Mouse (Mus musculus): ENCODE results near the gene Ccnyl1. TPM values are rescaled to one million over a fixed set of nuclear protein-coding genes. Genes with fewer than 3 reads are reported as not detected.

Ccnyl1 gene
- polyA plus RNA-seq, 1 experiment from 2014 or later = 6.2 TPM

DNA sequence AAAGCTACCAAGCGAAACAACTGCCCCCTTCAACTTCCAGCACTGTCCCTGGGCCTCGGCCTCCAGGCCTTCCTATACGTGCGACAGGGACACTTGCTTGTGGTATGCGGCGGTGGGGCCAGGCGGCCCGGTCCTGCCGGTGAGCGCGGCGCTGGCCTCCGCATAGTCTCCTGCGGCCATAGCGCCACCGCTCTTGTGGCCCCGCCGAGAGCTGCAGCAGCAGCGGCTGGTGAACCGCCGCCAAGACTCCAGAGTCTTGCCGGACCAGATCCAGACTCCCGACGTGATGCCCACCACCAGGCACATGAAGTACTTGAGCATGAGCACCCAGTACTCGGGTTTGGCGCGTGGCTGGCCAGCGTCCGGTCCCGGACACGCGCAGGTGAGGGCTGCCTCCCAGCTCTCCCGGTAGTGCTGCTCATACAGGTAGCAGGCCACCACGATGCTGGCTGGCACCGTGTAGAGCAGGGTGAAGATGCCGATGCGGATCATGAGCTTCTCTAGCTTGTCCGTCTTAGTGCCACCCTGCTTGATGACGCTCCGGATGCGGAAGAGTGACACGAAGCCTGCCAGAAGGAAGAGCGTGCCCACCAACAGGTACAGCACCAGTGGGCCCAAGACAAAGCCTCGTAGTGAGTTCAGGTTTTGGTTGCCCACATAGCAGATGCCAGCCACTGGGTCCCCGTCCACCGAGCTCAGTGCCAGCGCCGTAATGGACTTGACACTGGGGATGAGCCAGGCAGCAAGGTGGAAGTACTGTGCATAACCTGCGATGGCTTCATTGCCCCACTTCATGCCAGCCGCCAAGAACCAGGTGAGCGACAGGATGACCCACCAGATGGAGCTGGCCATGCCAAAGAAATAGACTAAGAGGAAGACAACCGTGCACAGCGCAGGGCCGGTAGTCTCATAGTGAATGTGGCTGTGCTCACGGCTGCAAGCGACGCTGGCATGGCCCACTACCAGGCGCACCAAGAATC lies 44.8 kb downstream of the Ccnyl1 start:
- WGBS = 29% methylated on average over 58 of the region's 58 CpGs
- H3K27ac ChIP-seq = no peak overlapping the region

DNA sequence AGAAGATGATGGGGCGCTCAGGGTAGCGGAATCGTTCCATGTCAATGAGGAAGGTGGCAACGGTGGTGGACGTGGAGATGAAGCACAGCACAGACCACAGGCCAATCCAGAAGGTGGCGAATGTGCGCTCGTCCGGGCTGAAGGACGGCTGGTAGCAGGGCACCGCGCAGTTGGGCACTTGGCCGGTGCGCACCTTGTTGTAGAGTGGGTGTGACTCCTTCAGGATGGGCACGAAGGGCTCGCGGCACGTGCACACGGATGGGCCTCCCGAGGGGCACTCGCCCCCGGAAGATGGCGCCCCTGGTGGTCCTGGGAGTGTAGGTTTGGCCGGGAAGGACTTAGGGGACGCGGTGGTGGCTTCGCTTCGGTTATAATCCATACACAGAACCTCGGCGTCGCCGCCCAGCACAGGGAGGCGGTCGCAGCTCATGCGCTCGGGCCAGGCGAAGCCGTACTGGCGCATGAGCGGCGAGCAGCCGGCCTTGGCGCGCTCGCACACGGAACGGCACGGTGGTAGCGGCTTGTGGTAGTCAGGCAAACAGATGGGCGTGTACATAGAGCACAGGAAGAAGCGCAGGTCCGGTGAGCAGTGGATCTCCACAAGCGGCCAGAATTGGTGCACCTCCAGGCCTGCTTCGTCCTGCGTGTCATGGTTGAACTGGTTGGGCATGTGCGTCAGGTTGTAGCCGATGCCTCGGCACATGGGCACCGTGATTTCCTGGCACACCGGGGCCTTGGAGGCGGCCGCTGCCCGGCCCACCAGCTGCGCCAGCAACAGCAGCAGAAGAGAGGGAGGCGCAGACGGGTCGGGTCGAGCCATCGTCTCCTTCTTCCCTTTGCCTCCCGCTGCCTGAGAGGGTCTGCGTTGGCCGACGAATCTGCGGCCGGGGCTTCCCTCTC lies 45.8 kb downstream of the Ccnyl1 start:
- H3K27me3 ChIP-seq = peaks cover 82% of the 10 kb centered on the region
- peak overlapping the region; percentile 96 for H3K4me2 ChIP-seq
- no peaks in the 10 kb centered on the region for H3K36me3 ChIP-seq (replicated peaks)
- ATAC-seq (ENCODE audit: low FRiP score) = peak; percentile 18; the same call in 1 of the 2 replicates
- 6% methylated on average over 75 of the region's 75 CpGs for WGBS
- H3K4me3 ChIP-seq (replicated peaks) = peak overlapping the region; percentile 62
- no peak overlapping the region for H3K27ac ChIP-seq
- H3K9ac ChIP-seq = peak overlapping the region; percentile 68
- peaks cover 71% of the 10 kb centered on the region for H3K4me1 ChIP-seq
- H3K9me3 ChIP-seq = no peaks in the 10 kb centered on the region

More for the DNA sequence above, 44.8 kb downstream of the Ccnyl1 start:
- Histone ChIP-seq H3K36me3 (replicated peaks) (no peaks in the 10 kb centered on the region), H3K4me3 (replicated peaks) (peak overlapping the region; percentile 62), H3K4me2 (peak overlapping the region; percentile 96), H3K27me3 (peaks cover 82% of the 10 kb centered on the region), H3K9me3 (no peaks in the 10 kb centered on the region), H3K9ac (peak overlapping the region; percentile 68), H3K4me1 (peaks cover 73% of the 10 kb centered on the region)
- no peak for ATAC-seq (ENCODE audit: low FRiP score)

DNA sequence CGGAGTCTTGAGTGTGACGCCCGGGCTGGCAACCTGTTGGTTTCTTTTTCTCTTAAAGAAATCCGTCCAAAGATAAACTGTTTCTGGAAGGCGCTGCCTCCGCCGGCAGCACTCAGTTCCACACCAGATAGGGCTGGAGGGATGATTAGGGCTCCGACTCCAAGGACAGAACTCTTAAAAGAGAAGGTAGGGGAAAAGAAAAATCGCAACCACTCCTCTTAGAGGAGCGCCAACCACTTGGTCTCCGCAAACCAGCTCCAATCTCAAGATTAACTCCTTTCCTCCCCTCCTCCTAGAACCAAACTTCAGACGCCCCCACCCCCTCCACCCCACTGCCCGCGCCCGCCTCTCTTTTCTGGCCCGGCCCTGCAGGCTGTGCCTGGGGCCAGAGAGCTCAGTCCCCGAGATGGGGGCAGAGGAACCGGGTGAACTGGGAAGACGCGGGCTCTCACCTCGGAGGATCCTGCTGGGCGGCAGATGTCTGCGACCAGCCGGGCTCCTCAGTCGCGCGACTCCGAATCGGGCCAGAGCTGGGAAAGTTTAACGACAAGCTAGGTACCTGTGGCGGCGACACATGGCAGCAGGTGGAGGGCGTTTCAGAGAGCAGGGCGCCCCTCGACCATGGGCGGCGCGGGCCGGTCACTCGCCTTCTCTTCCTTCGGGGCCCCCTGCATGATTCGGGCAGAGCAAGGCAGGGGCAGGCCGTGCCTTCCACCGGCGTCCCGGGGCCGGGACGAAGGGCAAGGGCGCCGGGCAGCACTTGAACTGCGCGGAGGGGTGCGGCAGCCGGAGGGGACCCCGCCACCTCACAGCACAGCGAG lies 46.6 kb downstream of the Ccnyl1 start:
- peak overlapping the region; percentile 68 for H3K9ac ChIP-seq
- H3K36me3 ChIP-seq (replicated peaks) = no peaks in the 10 kb centered on the region
- no peaks in the 10 kb centered on the region for H3K9me3 ChIP-seq
- H3K4me1 ChIP-seq = peaks cover 64% of the 10 kb centered on the region
- ATAC-seq (ENCODE audit: low FRiP score) = peak; percentile 3; the same call in 1 of the 2 replicates
- WGBS = under 1% methylated on average over 49 of the region's 56 CpGs
- peaks cover 73% of the 10 kb centered on the region for H3K27me3 ChIP-seq
- H3K4me3 ChIP-seq (replicated peaks) = peak overlapping the region; percentile 62
- H3K27ac ChIP-seq = peak overlapping the region; percentile 61
- peak overlapping the region; percentile 96 for H3K4me2 ChIP-seq

DNA sequence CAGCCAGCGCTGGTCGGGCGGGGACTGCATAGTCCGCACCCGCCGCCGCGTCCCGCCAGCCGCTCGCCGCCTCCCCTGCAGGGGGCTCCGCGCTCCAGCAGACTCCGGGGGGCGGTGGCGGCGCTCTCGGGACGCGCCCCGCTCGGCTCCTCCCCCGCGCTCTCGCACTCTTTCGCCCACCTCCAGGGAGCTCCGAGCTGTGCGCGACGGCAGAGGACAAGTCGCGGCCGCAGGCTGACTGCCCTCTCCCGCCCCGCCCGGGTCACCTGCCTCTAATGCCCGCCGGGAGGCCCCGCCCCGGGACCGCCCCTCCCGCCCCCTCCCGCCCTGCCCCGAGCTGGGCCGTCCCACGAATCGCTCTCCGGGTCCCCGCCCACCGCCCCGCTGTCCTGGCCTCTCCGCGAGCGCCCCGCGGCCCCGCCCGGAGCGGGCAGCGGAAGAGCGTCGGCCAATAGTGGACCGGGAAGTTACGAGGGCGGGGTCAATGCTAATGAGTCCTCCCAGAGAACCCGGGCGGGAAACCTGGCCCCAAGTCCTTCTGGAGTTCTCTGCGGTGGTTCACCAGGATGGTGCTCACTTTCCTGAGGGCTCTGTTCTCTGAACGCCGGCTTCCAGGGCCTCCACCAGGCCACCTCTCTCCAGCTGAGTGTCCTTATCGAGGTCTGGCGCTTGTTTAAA lies 47.4 kb downstream of the Ccnyl1 start, which contains the start of gene Fzd5:
Gene Fzd5 (minus strand): TSS at position 250 of the 678 bp plus-strand sequence.
- under 1% methylated on average over 66 of the region's 73 CpGs for WGBS

DNA sequence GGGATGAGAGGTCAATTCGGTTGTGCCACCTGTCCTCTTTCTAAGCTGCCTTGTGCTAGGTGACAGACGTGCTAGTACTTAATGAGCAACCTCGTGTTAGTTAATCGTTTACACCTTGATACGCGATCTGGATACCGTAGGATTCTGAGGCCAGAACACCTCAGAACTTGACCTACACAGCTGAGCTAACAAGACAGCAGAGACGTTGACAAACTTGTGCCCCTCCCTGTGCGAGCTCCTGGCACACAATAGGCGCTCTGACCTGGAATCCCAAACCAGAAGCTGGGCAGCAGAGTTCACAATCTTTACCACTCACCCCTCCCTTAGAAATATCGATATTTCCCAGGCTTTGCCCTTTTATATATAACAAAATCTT lies 47.9 kb downstream of the Ccnyl1 start:
- under 1% methylated on average over 11 of the region's 11 CpGs for WGBS
- ATAC-seq (ENCODE audit: low FRiP score) = peak; percentile 0; the same call in 1 of the 2 replicates
- Histone ChIP-seq H3K9me3 (no peaks in the 10 kb centered on the region), H3K4me1 (peaks cover 53% of the 10 kb centered on the region), H3K27me3 (peaks cover 61% of the 10 kb centered on the region), H3K4me2 (peak overlapping the region; percentile 96), H3K9ac (0 out of 2 replicates have a peak overlapping the region, but pooled peaks have one; percentile 29), H3K27ac (no peak overlapping the region), H3K36me3 (replicated peaks) (no peaks in the 10 kb centered on the region), H3K4me3 (replicated peaks) (peak overlapping the region; percentile 62)

More for the DNA sequence above, 47.4 kb downstream of the Ccnyl1 start, which contains the start of gene Fzd5:
- Histone ChIP-seq H3K27me3 (peaks cover 67% of the 10 kb centered on the region), H3K9ac (peak within 1 kb of the TSS; percentile 68), H3K4me3 (replicated peaks) (peak within 1 kb of the TSS; percentile 62), H3K4me1 (peaks cover 58% of the 10 kb centered on the region), H3K4me2 (peak within 1 kb of the TSS; percentile 96), H3K27ac (peak within 1 kb of the TSS; percentile 61), H3K9me3 (no peaks in the 10 kb centered on the region), H3K36me3 (replicated peaks) (no peaks in the 10 kb centered on the region)
- peak; percentile 93 for ATAC-seq (ENCODE audit: low FRiP score)

DNA sequence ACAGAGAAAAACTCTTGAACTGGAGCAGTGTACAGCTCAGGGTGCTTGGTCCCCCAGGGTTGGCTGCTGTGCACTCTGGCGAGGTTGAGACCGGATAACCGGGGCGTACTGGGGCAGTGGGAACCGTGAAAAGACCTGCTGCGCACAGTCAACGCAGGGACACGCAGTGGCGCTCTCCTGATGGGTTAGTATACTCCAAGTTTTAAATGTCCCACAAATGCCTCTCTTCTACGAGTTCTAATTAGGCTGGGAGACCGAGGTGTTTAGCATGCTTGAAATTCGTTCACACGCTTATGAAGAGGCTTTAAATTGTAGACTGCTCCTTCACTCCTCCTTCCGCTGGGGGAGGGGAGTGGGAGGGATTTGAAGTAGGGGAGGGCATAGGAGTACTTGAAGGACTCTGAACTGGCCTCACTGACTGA lies 48.4 kb downstream of the Ccnyl1 start:
- Histone ChIP-seq H3K27me3 (peaks cover 57% of the 10 kb centered on the region), H3K36me3 (replicated peaks) (no peaks in the 10 kb centered on the region), H3K9ac (0 out of 2 replicates have a peak overlapping the region, but pooled peaks have one; percentile 29), H3K27ac (no peak overlapping the region), H3K4me3 (replicated peaks) (peak overlapping the region; percentile 62; the same call in 1 of the 2 replicates), H3K4me1 (peaks cover 48% of the 10 kb centered on the region), H3K9me3 (no peaks in the 10 kb centered on the region), H3K4me2 (peak overlapping the region; percentile 96)
- WGBS = under 1% methylated on average over 14 of the region's 14 CpGs
- no peak for ATAC-seq (ENCODE audit: low FRiP score)

DNA sequence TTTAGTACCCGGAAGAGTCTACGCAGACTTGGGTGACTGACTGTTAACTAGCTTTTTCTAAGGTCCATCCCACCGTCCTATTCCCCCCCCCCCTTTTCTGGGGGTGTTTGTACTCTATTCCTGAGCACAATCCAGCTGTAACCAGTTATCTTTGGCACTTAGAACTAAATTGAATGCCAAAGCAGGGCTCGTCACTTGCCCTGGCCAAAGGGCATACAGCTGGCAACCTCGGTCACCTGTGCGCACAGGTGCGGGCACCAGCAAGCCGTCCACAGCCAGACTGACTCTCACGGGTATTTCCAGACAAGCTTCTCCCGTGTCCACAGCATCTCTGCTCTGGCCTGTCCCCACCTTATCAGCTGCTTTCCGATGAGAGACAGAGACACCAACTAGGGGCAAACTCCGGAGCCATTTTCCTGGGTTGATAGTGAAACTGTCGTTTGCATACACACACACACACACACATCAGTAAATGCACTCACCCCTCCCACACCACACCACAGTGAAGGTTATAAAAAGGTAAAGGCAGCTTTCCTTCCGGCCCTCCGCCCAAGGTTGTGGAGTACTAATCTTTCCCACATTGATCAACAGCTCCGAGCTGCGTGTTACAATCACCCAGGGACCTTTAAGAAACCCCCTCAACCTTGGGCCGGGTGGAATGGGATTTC lies 52.6 kb downstream of the Ccnyl1 start:
- ATAC-seq (ENCODE audit: low FRiP score) = no peak
- no peaks in the 10 kb centered on the region for H3K9me3 ChIP-seq

DNA sequence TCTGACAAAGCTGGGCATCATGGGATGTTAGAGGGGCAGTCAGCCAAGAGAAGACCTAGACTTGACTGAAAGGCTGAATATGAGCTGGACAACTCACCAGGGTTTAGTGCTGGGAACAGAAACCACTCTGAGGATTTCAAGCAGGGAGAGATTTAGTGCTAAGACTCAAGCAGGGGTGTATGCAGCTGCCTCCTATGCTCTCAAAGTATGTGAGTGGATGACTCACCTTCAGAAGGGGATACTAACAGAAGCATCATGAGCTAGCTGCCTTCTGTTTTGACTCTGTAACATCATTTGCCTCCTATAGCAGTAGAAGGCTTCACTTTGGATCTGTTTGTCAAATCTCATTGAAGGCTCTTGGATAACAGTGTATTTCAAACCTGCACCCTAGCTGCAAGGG lies 54.4 kb downstream of the Ccnyl1 start:
- no peak overlapping the region for H3K27ac ChIP-seq
- no peaks in the 10 kb centered on the region for H3K4me1 ChIP-seq
- H3K4me3 ChIP-seq (replicated peaks) = no peak overlapping the region
- no peak for ATAC-seq (ENCODE audit: low FRiP score)
- H3K9me3 ChIP-seq = no peaks in the 10 kb centered on the region
- H3K4me2 ChIP-seq = no peak overlapping the region
- no peaks in the 10 kb centered on the region for H3K36me3 ChIP-seq (replicated peaks)
- peaks cover 6% of the 10 kb centered on the region for H3K27me3 ChIP-seq
- H3K9ac ChIP-seq = no peak overlapping the region

More for the DNA sequence above, 52.6 kb downstream of the Ccnyl1 start:
- H3K4me2 ChIP-seq = no peak overlapping the region
- H3K4me1 ChIP-seq = peaks cover 13% of the 10 kb centered on the region
- H3K27ac ChIP-seq = no peak overlapping the region
- no peak overlapping the region for H3K9ac ChIP-seq
- no peak overlapping the region for H3K4me3 ChIP-seq (replicated peaks)
- peaks cover 22% of the 10 kb centered on the region for H3K27me3 ChIP-seq
- no peaks in the 10 kb centered on the region for H3K36me3 ChIP-seq (replicated peaks)
- WGBS = 93% methylated on average over 18 of the region's 18 CpGs

DNA sequence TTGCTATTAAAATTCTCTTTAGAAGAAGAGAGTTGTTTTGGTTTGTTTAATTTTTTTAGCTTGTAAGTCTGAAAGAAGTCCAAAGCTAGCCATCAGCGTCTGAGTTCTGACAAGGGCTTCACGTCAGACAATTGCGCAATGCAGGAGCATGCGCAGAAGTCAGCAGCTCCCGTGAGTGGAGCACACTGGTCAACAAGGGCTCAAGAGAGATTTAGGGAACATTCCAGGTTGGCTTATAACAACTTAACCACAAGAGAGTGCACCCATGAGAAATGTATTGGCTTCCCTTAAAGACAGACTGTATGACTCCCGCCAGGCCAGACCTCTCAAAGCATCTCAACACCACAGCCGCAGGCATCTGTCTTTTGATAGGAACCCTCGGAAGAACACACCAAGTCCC lies 62.9 kb downstream of the Ccnyl1 start:
- H3K4me3 ChIP-seq (replicated peaks) = no peak overlapping the region
- H3K9ac ChIP-seq = no peak overlapping the region
- no peak overlapping the region for H3K27ac ChIP-seq
- no peaks in the 10 kb centered on the region; the same call in 1 of the 2 replicates for H3K27me3 ChIP-seq
- no peaks in the 10 kb centered on the region for H3K4me1 ChIP-seq
- no peaks in the 10 kb centered on the region for H3K9me3 ChIP-seq
- H3K36me3 ChIP-seq (replicated peaks) = no peaks in the 10 kb centered on the region
- ATAC-seq (ENCODE audit: low FRiP score) = no peak
- WGBS = 87% methylated on average over 8 of the region's 8 CpGs
- no peak overlapping the region for H3K4me2 ChIP-seq

DNA sequence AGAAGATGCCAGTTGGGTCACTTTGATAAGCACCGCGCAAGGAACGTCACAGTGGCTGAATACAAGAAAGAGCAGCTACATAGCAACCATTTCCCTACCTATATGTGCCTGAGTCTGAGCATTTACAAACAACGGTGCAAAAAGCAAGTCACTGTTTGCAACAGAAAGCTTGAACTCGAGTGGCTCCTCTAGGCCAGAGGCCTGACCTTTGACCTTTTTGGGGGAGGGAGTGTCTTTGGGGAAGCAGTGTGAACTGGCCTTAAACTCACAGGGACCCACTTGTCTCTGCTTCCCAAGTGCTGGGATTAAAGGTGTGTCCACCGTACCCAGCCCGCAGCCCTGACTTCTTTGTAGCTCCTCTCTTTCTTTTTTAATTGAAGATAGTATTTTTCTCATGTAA lies 63.4 kb downstream of the Ccnyl1 start:
- Histone ChIP-seq H3K27me3 (no peaks in the 10 kb centered on the region; the same call in 1 of the 2 replicates), H3K9me3 (no peaks in the 10 kb centered on the region), H3K27ac (no peak overlapping the region), H3K36me3 (replicated peaks) (no peaks in the 10 kb centered on the region), H3K4me2 (no peak overlapping the region), H3K4me3 (replicated peaks) (no peak overlapping the region), H3K9ac (no peak overlapping the region), H3K4me1 (no peaks in the 10 kb centered on the region)
- ATAC-seq (ENCODE audit: low FRiP score) = no peak
- 72% methylated on average over 7 of the region's 7 CpGs for WGBS

Measured in forebrain, embryonic 12.5 days (tissue).